Mouse (Mus musculus) embryonic fibroblast, embryonic 13.5 days (primary cell): Measurements from ENCODE around the gene Fem1a.

ENCODE experiments used
- CTCF ChIP-seq: IDR thresholded peaks from 2 replicates; pipeline ENCODE4 v1.5.1; 2011; ENCODE audit warnings: mild to moderate bottlenecking, control low read depth, low read length, moderate library complexity, borderline replicate concordance; ENCODE audit not compliant: insufficient read depth
- POLR2A ChIP-seq: IDR thresholded peaks from 2 replicates; pipeline ENCODE4 v1.6.1; 2011; ENCODE audit warnings: low read depth, mild to moderate bottlenecking, control low read depth, low read length, moderate library complexity

DNA sequence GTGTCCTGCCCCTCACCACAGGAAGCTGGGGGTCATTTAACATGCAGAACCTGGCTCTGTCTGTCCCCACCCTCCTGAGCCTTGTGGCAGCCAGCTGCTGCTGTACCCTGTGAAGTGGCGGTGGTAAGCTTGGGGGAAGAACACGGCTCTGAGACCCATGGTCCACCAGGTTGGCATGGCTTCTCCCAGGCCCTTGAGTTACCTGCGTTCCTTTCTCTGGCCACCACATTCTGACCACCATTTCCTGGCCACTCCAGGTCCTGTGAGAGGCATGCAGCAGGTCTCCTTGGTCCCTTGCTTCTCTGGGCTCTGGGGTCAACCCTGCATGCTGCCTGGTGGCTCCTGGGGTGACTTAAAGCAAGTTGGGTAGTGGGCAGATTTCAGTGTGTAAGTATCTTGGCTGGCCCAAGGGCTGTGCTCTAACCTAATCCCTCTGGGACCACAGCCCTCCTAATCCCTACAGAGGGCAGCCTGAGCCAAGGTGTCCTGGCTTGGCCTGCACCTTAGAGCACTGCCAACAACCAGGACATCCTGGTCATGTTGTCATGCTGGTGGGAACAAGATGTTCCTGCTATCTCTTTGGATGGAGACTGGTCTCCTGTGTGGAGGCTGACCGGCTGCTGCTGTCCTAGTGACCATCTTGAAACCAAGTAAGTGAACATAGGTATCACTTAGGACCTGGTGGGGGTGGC, 36.1 kb downstream of the Fem1a start, which contains the start of gene Plin3:
- no peak for TF ChIP-seq CTCF
- no peak for TF ChIP-seq POLR2A
